In genomic region chr6:17806569-17806968, GRCm38 (mm10) we compare ENCODE assay signal across 13 mouse cellular contexts.
DNase-seq lines count a peak whose midpoint lies in the region; ATAC-seq lines count a peak whose summit lies in the region.
"Had no signal": no experiment of that assay in that cellular context is flagged by ENCODE, and none has a peak within 500 bp of the region (broad histone marks: within the 10 kb centered on the region; RNA-seq: fewer than 3 reads in every experiment).

No protein-coding gene starts in this region.

- no peaks in the 10 kb centered on the region for H3K9me3 ChIP-seq in hindbrain, embryonic 10.5 days
- H3K9me3 ChIP-seq in hindbrain, embryonic 14.5 days (ENCODE audit: control insufficient read depth, low read length), result no peaks in the 10 kb centered on the region
- no peaks in the 10 kb centered on the region for H3K9me3 ChIP-seq in neural tube, embryonic 13.5 days

- no peak overlapping the region for H3K4me3 ChIP-seq in hindbrain, embryonic 10.5 days
- H3K4me3 ChIP-seq in hindbrain, embryonic 14.5 days (replicated peaks; ENCODE audit: low read length), result no peak overlapping the region
- H3K4me3 ChIP-seq in neural tube, embryonic 13.5 days, result no peak overlapping the region
- H3K4me3 ChIP-seq: erythroblast, embryonic 14.5 days had no signal

- no peaks in the 10 kb centered on the region for H3K36me3 ChIP-seq in hindbrain, embryonic 10.5 days
- H3K36me3 ChIP-seq in hindbrain, embryonic 14.5 days (replicated peaks; ENCODE audit: control insufficient read depth, insufficient read depth), result no peaks in the 10 kb centered on the region
- no peaks in the 10 kb centered on the region for H3K36me3 ChIP-seq in neural tube, embryonic 13.5 days

- no peaks in the 10 kb centered on the region for H3K27me3 ChIP-seq in hindbrain, embryonic 10.5 days (ENCODE audit: insufficient read depth, poor library complexity, severe bottlenecking)
- H3K27me3 ChIP-seq in hindbrain, embryonic 14.5 days (ENCODE audit: control insufficient read depth, insufficient read depth, low read length), result no peaks in the 10 kb centered on the region
- no peaks in the 10 kb centered on the region for H3K27me3 ChIP-seq in neural tube, embryonic 13.5 days

- WGBS in hindbrain, embryonic 10.5 days, result 16% methylated on average over 4 of the region's 4 CpGs
- 16% methylated on average over 4 of the region's 4 CpGs for WGBS in hindbrain, embryonic 14.5 days
- WGBS in neural tube, embryonic 13.5 days, result 7% methylated on average over 4 of the region's 4 CpGs

- no peak for ATAC-seq in hindbrain, embryonic 14.5 days (ENCODE audit: low FRiP score)
- ATAC-seq in neural tube, embryonic 13.5 days (ENCODE audit: low read depth), result 0 out of 2 replicates have a peak, but pooled peaks have one; percentile 32

- no peak overlapping the region for H3K9ac ChIP-seq in hindbrain, embryonic 14.5 days
- H3K9ac ChIP-seq in neural tube, embryonic 13.5 days, result no peak overlapping the region

- peak; percentile 44 for DNase-seq in hindbrain, embryonic 10.5 days (ENCODE audit: low spot score)
- DNase-seq in hindbrain, embryonic 14.5 days (ENCODE audit: low spot score), result no peak
- DNase-seq in embryo, embryonic 10 days (ENCODE audit: low spot score), result peak; percentile 85
- DNase-seq in forelimb bud, embryonic 11.5 days (ENCODE audit: low read depth, low spot score), result peak; percentile 11
- no peak for DNase-seq in thymus, adult 18-20 months
- no peak for DNase-seq in lung, adult 18-20 months
- no peak for DNase-seq in ovary, postnatal 10 days (ENCODE audit: low spot score)
- DNase-seq: cerebellum, adult 18-20 months; kidney, adult 2 months had no signal

- H3K4me2 ChIP-seq in hindbrain, embryonic 14.5 days (replicated peaks), result no peak overlapping the region
- H3K4me2 ChIP-seq in neural tube, embryonic 13.5 days, result no peak overlapping the region
- H3K4me2 ChIP-seq: liver, embryonic 11.5 days had no signal

- peak overlapping the region; percentile 41 for H3K27ac ChIP-seq in hindbrain, embryonic 10.5 days
- no peak overlapping the region for H3K27ac ChIP-seq in hindbrain, embryonic 14.5 days
- 0 out of 2 replicates have a peak overlapping the region, but pooled peaks have one; percentile 14 for H3K27ac ChIP-seq in neural tube, embryonic 13.5 days (replicated peaks)
- H3K27ac ChIP-seq: stomach, postnatal 0 days had no signal

- H3K4me1 ChIP-seq in hindbrain, embryonic 10.5 days (replicated peaks), result peaks cover 13% of the 10 kb centered on the region
- H3K4me1 ChIP-seq in hindbrain, embryonic 14.5 days (replicated peaks; ENCODE audit: control insufficient read depth, insufficient read depth, low read length), result peaks cover 10% of the 10 kb centered on the region; the same call in 1 of the 2 replicates
- H3K4me1 ChIP-seq in neural tube, embryonic 13.5 days (replicated peaks), result peaks cover 12% of the 10 kb centered on the region

Comparison
In these comparisons a context has a peak if more than half of its experiments do, and no peak if none do; other contexts are left out.
1. DNase-seq: peak in hindbrain, embryonic 10.5 days (single experiment), embryo, embryonic 10 days (single experiment) and forelimb bud, embryonic 11.5 days (single experiment); none in hindbrain, embryonic 14.5 days (single experiment), thymus, adult 18-20 months (0 of 2), lung, adult 18-20 months (0 of 2) and ovary, postnatal 10 days (single experiment).